Mouse (Mus musculus): ENCODE measurements at regions not wholly inside any gene's neighbourhood (a gene's known extent, or its start where the extent isn't known, plus 50 kb on each side); places are given as distances from the start of the nearest gene placed in this dataset.

- no peak for DNase-seq (ENCODE audit: low spot score)
Measured at GRCm38 (mm10) chr14:58496902-58497301, 426.6 kb downstream of the Fgf9 start.

- DNase-seq (ENCODE audit: low spot score): no peak
Measured at GRCm38 (mm10) chr14:58494400-58494987, 424.1 kb downstream of the Fgf9 start.

- DNase-seq (ENCODE audit: low spot score): no peak
Measured at GRCm38 (mm10) chr14:58492118-58492517, 421.8 kb downstream of the Fgf9 start.

GRCm38 (mm10) chr14:58488803-58489202 lies 418.5 kb downstream of the Fgf9 start:
- DNase-seq (ENCODE audit: low spot score): no peak

GRCm38 (mm10) chr14:58487836-58488235 lies 417.5 kb downstream of the Fgf9 start:
- no peak for DNase-seq (ENCODE audit: low spot score)

- DNase-seq (ENCODE audit: low spot score): no peak
Measured at GRCm38 (mm10) chr14:58480454-58480853, 410.1 kb downstream of the Fgf9 start.

GRCm38 (mm10) chr14:58470678-58471077 lies 400.3 kb downstream of the Fgf9 start:
- DNase-seq (ENCODE audit: low spot score): no peak

GRCm38 (mm10) chr14:58468451-58468850 lies 398.1 kb downstream of the Fgf9 start:
- no peak for DNase-seq (ENCODE audit: low spot score)

GRCm38 (mm10) chr14:58467856-58468255 lies 397.5 kb downstream of the Fgf9 start:
- no peak for DNase-seq (ENCODE audit: low spot score)

GRCm38 (mm10) chr14:58446776-58447354 lies 376.5 kb downstream of the Fgf9 start:
- no peak for DNase-seq (ENCODE audit: low spot score)

GRCm38 (mm10) chr14:58444496-58444895 lies 374.1 kb downstream of the Fgf9 start:
- DNase-seq (ENCODE audit: low spot score): no peak

- DNase-seq (ENCODE audit: low spot score): no peak
Measured at GRCm38 (mm10) chr14:58442501-58442900, 372.2 kb downstream of the Fgf9 start.

- DNase-seq (ENCODE audit: low spot score): no peak
Measured at GRCm38 (mm10) chr14:58439963-58440362, 369.6 kb downstream of the Fgf9 start.

GRCm38 (mm10) chr14:58436096-58436495 lies 365.7 kb downstream of the Fgf9 start:
- no peak for DNase-seq (ENCODE audit: low spot score)

- DNase-seq (ENCODE audit: low spot score): no peak
Measured at GRCm38 (mm10) chr14:58426472-58426871, 356.1 kb downstream of the Fgf9 start.

- no peak for DNase-seq (ENCODE audit: low spot score)
Measured at GRCm38 (mm10) chr14:58421904-58422303, 351.6 kb downstream of the Fgf9 start.

GRCm38 (mm10) chr14:58417545-58417944 lies 347.2 kb downstream of the Fgf9 start:
- DNase-seq (ENCODE audit: low spot score): no peak

GRCm38 (mm10) chr14:58392055-58392726 lies 321.8 kb downstream of the Fgf9 start:
- no peak for DNase-seq (ENCODE audit: low spot score)

- DNase-seq (ENCODE audit: low spot score): no peak
Measured at GRCm38 (mm10) chr14:58390741-58391140, 320.4 kb downstream of the Fgf9 start.

GRCm38 (mm10) chr14:58387348-58388000 lies 317.1 kb downstream of the Fgf9 start:
- DNase-seq (ENCODE audit: low spot score): no peak

GRCm38 (mm10) chr14:58375056-58375455 lies 304.7 kb downstream of the Fgf9 start:
- no peak for DNase-seq (ENCODE audit: low spot score)

GRCm38 (mm10) chr14:58356824-58357223 lies 286.5 kb downstream of the Fgf9 start:
- no peak for DNase-seq (ENCODE audit: low spot score)

GRCm38 (mm10) chr14:58352986-58353385 lies 282.6 kb downstream of the Fgf9 start:
- no peak for DNase-seq (ENCODE audit: low spot score)

Measured in MN1 (cell line).